ENCODE assay signal across 35 mouse cellular contexts in genomic region chrX:74219449-74219848, GRCm38 (mm10). TPM values are rescaled to one million over a fixed set of nuclear protein-coding genes. Genes with fewer than 3 reads are reported as not detected.
A peak's percentile ranks its signal among the peaks of the same experiment; 100 is the strongest.
DNase-seq lines count a peak whose midpoint lies in the region; ATAC-seq and TF ChIP-seq lines count a peak whose summit lies in the region.
"Had no signal": no experiment of that assay in that cellular context is flagged by ENCODE, and none has a peak within 500 bp of the region (broad histone marks: within the 10 kb centered on the region; RNA-seq: fewer than 3 reads in every experiment).

No protein-coding gene starts in this region.

- no peak overlapping the region for H3K4me2 ChIP-seq in stomach, postnatal 0 days (replicated peaks; ENCODE audit: low read depth)
- no peak overlapping the region for H3K4me2 ChIP-seq in midbrain, embryonic 13.5 days (replicated peaks)
- H3K4me2 ChIP-seq: forebrain, embryonic 13.5 days; heart, embryonic 11.5 days; hindbrain, embryonic 12.5 days; liver, embryonic 15.5 days; neural tube, embryonic 15.5 days had no signal

- no peaks in the 10 kb centered on the region for H3K4me1 ChIP-seq in stomach, postnatal 0 days (replicated peaks; ENCODE audit: control insufficient read depth, insufficient read depth)
- H3K4me1 ChIP-seq in midbrain, embryonic 13.5 days (replicated peaks) = no peaks in the 10 kb centered on the region
- H3K4me1 ChIP-seq: forebrain, embryonic 13.5 days; hindbrain, embryonic 12.5 days; liver, embryonic 15.5 days; neural tube, embryonic 15.5 days had no signal

- H3K4me3 ChIP-seq in stomach, postnatal 0 days (ENCODE audit: low read depth, low read length) = no peak overlapping the region
- H3K4me3 ChIP-seq in midbrain, embryonic 13.5 days (replicated peaks) = no peak overlapping the region
- H3K4me3 ChIP-seq: forebrain, embryonic 13.5 days; hindbrain, embryonic 12.5 days; liver, embryonic 15.5 days; neural tube, embryonic 15.5 days had no signal

- H3K9me3 ChIP-seq in stomach, postnatal 0 days (ENCODE audit: control insufficient read depth, low read length) = no peaks in the 10 kb centered on the region
- no peaks in the 10 kb centered on the region for H3K9me3 ChIP-seq in midbrain, embryonic 13.5 days
- H3K9me3 ChIP-seq: forebrain, embryonic 13.5 days; G1E; hindbrain, embryonic 12.5 days; liver, embryonic 15.5 days; neural tube, embryonic 15.5 days had no signal

- no peak overlapping the region for H3K27ac ChIP-seq in stomach, postnatal 0 days (replicated peaks)
- no peak overlapping the region for H3K27ac ChIP-seq in midbrain, embryonic 13.5 days
- H3K27ac ChIP-seq: forebrain, embryonic 13.5 days; hindbrain, embryonic 12.5 days; liver, embryonic 15.5 days; macrophage; neural tube, embryonic 15.5 days had no signal

- no peaks in the 10 kb centered on the region for H3K27me3 ChIP-seq in stomach, postnatal 0 days (ENCODE audit: control insufficient read depth, insufficient read depth, low read length)
- no peaks in the 10 kb centered on the region for H3K27me3 ChIP-seq in midbrain, embryonic 13.5 days
- H3K27me3 ChIP-seq: forebrain, embryonic 13.5 days; hindbrain, embryonic 12.5 days; liver, embryonic 15.5 days; neural tube, embryonic 15.5 days had no signal

- TF ChIP-seq EP300 in stomach, postnatal 0 days (optimal IDR thresholded peaks at IDR 0.05) = no peak

- WGBS in stomach, postnatal 0 days = 42% methylated on average over 13 of the region's 13 CpGs
- WGBS in midbrain, embryonic 13.5 days = 66% methylated on average over 13 of the region's 13 CpGs

- H3K9ac ChIP-seq in stomach, postnatal 0 days (ENCODE audit: low read length) = no peak overlapping the region
- no peak overlapping the region for H3K9ac ChIP-seq in midbrain, embryonic 13.5 days (replicated peaks)
- H3K9ac ChIP-seq: forebrain, embryonic 13.5 days; hindbrain, embryonic 12.5 days; liver, embryonic 15.5 days; neural tube, embryonic 15.5 days had no signal

- TF ChIP-seq CTCF in stomach, postnatal 0 days (IDR thresholded peaks at IDR 0.05; ENCODE audit: low read depth) = no peak

- ATAC-seq in stomach, postnatal 0 days (ENCODE audit: low FRiP score, low TSS enrichment) = peak; percentile 16; the same call in 1 of the 2 replicates
- ATAC-seq in midbrain, embryonic 13.5 days = no peak
- ATAC-seq: intestine, postnatal 0 days had no signal

- H3K36me3 ChIP-seq in stomach, postnatal 0 days (ENCODE audit: control insufficient read depth, insufficient read depth, low read length) = no peaks in the 10 kb centered on the region
- peaks cover 20% of the 10 kb centered on the region for H3K36me3 ChIP-seq in midbrain, embryonic 13.5 days
- H3K36me3 ChIP-seq: liver, embryonic 15.5 days had no signal

- peak; percentile 30 to 52 for DNase-seq in lung, adult 18-20 months
- no peak for DNase-seq in lung, postnatal 4 days
- DNase-seq in R1 (ENCODE audit: low read depth, low spot score) = peak; percentile 52
- DNase-seq in lung, postnatal 10 days = peak; percentile 23
- peak; percentile 18 for DNase-seq in stomach, postnatal 0 days (ENCODE audit: low spot score)
- no peak for DNase-seq in kidney, adult 8-10 months
- no peak for DNase-seq in retina, postnatal 1 day
- DNase-seq: adrenal gland, postnatal 25 days; B cell, adult 2 months; cerebellum, adult 18-20 months; cerebellum, postnatal 14 days; gastrocnemius, postnatal 14 days; heart, postnatal 36 days; kidney, postnatal 14 days; layer of hippocampus, adult 9-11 months; liver; midbrain, embryonic 14.5 days; right cerebral cortex, adult 18-20 months; right cerebral cortex, postnatal 4 days; thymus, postnatal 14 days had no signal

RNA-seq across cellular contexts. Expression of gene Flna, which starts 30.2 kb away (rescaled TPM):
- polyA plus RNA-seq in stomach, postnatal 0 days (2015; fragmentation: Nextera tagmentation; extraction: Ambion mirVana) = 256 and 289 TPM in 2 replicates
- polyA plus RNA-seq in midbrain, embryonic 13.5 days (2015; fragmentation: Nextera tagmentation; extraction: Ambion mirVana) = 102 and 109 TPM in 2 replicates

RNA-seq across cellular contexts. Expression of gene Emd, which starts 35.0 kb away (rescaled TPM):
- 20.9 TPM in 2 replicates for polyA plus RNA-seq in stomach, postnatal 0 days (2015; fragmentation: Nextera tagmentation; extraction: Ambion mirVana)
- 19.2 and 20.4 TPM in 2 replicates for polyA plus RNA-seq in midbrain, embryonic 13.5 days (2015; fragmentation: Nextera tagmentation; extraction: Ambion mirVana)

RNA-seq across cellular contexts. Expression of gene Tktl1, which starts 42.4 kb away (rescaled TPM):
- polyA plus RNA-seq in stomach, postnatal 0 days (2015; fragmentation: Nextera tagmentation; extraction: Ambion mirVana) = 0.08 and 0.13 TPM in 2 replicates
- 0.08 and 0.13 TPM in 2 replicates for polyA plus RNA-seq in midbrain, embryonic 13.5 days (2015; fragmentation: Nextera tagmentation; extraction: Ambion mirVana)
- polyA plus RNA-seq: brain, embryonic 14.5 days; forebrain, embryonic 13.5 days; G1E; heart, embryonic 11.5 days; intestine, postnatal 0 days; kidney, embryonic 14.5 days; limb, embryonic 11.5 days; liver, embryonic 15.5 days; macrophage had no signal

RNA-seq across cellular contexts. Expression of gene Rpl10, which starts 51.2 kb away (rescaled TPM):
- polyA plus RNA-seq in stomach, postnatal 0 days (2015; fragmentation: Nextera tagmentation; extraction: Ambion mirVana) = 762 and 787 TPM in 2 replicates
- polyA plus RNA-seq in midbrain, embryonic 13.5 days (2015; fragmentation: Nextera tagmentation; extraction: Ambion mirVana) = 542 and 551 TPM in 2 replicates

RNA-seq across cellular contexts. Expression of gene Tex28, which starts 51.8 kb away (rescaled TPM):
- not detected in 2 replicates for polyA plus RNA-seq in stomach, postnatal 0 days (2015; fragmentation: Nextera tagmentation; extraction: Ambion mirVana)
- polyA plus RNA-seq in midbrain, embryonic 13.5 days (2015; fragmentation: Nextera tagmentation; extraction: Ambion mirVana) = not detected in 2 replicates
- polyA plus RNA-seq: brain, embryonic 14.5 days; cortical plate, adult 2 months; forebrain, embryonic 13.5 days; G1E; heart, embryonic 11.5 days; heart, embryonic 16.5 days; hindbrain, embryonic 12.5 days; intestine, postnatal 0 days; kidney, embryonic 14.5 days; limb, embryonic 11.5 days; liver, embryonic 15.5 days; macrophage; midbrain, embryonic 14.5 days; neural tube, embryonic 15.5 days; spleen, adult 2 months had no signal

Comparison
In these comparisons a context has a peak if more than half of its experiments do, and no peak if none do; other contexts are left out.
1. DNase-seq: peak in lung, adult 18-20 months (2 of 2), R1 (single experiment), lung, postnatal 10 days (single experiment) and stomach, postnatal 0 days (single experiment); none in lung, postnatal 4 days (0 of 2), kidney, adult 8-10 months (0 of 2) and retina, postnatal 1 day (single experiment).